Mouse (Mus musculus) liver, embryonic 13.5 days (tissue): ENCODE measurements around the gene Slc38a7. TPM values are rescaled to one million over a fixed set of nuclear protein-coding genes. Genes with fewer than 3 reads are reported as not detected.

Experiments used
- ATAC-seq: fragments of 200-750 bp; cut with Nextera tagmentation; 2 replicates; pipeline ENCODE4 v1.8.0; 2017; ENCODE audit warnings: low read depth, mild to moderate bottlenecking, moderate number of reproducible peaks, moderate library complexity
- DNase-seq: peaks from one replicate; pipeline ENCODE4 v3.0.0; 2022
- H3K27ac ChIP-seq: fragments of 300-500 bp; sonication (generic); 2 replicates; pipeline ENCODE4 v1.5.1; 2015; ENCODE audit warnings: moderate library complexity, mild to moderate bottlenecking, inconsistent platforms
- H3K27me3 ChIP-seq: fragments of 300-500 bp; sonication (generic); 2 replicates; pipeline ENCODE4 v1.6.1; 2015; ENCODE audit warnings: mild to moderate bottlenecking, inconsistent platforms
- H3K36me3 ChIP-seq: fragments of 300-500 bp; sonication (generic); 2 replicates; pipeline ENCODE4 v1.6.1; 2015; ENCODE audit warnings: mild to moderate bottlenecking, inconsistent platforms
- H3K4me1 ChIP-seq: fragments of 300-500 bp; sonication (generic); replicated peaks from 2 replicates; pipeline ENCODE4 v1.6.1; 2015; ENCODE audit warnings: inconsistent platforms
- H3K4me2 ChIP-seq: fragments of 300-500 bp; sonication (generic); 2 replicates; pipeline ENCODE4 v1.6.1; 2015; ENCODE audit warnings: inconsistent platforms, mild to moderate bottlenecking, moderate library complexity
- H3K4me3 ChIP-seq: fragments of 300-500 bp; sonication (generic); replicated peaks from 2 replicates; pipeline ENCODE4 v1.5.1; 2015; ENCODE audit warnings: mild to moderate bottlenecking, inconsistent platforms
- H3K9ac ChIP-seq: fragments of 300-500 bp; sonication (generic); 2 replicates; pipeline ENCODE4 v1.6.1; 2015; ENCODE audit warnings: mild to moderate bottlenecking, inconsistent platforms
- H3K9me3 ChIP-seq: fragments of 300-500 bp; sonication (generic); replicated peaks from 2 replicates; pipeline ENCODE4 v1.6.1; 2016; ENCODE audit warnings: inconsistent platforms
- whole genome bisulfite sequencing: fragments of 180-500 bp; shearing (Covaris S2); methylation state at CpG from one replicate; pipeline ENCODE4 v1.1.7; 2015; ENCODE audit not compliant: insufficient replicate concordance; 5-methylcytosine and 5-hydroxymethylcytosine counted together
- polyA plus RNA-seq: library from polyadenylated mRNA; unstranded; fragments of >200 nt; fragmentation: Nextera tagmentation; extraction: Ambion mirVana; gene quantifications from 2 replicates; pipeline ENCODE4 v1.2.1, GENCODE M21; 2015

Gene Slc38a7
- polyA plus RNA-seq, 1 experiment from 2014 or later, result 7.1 TPM

DNA sequence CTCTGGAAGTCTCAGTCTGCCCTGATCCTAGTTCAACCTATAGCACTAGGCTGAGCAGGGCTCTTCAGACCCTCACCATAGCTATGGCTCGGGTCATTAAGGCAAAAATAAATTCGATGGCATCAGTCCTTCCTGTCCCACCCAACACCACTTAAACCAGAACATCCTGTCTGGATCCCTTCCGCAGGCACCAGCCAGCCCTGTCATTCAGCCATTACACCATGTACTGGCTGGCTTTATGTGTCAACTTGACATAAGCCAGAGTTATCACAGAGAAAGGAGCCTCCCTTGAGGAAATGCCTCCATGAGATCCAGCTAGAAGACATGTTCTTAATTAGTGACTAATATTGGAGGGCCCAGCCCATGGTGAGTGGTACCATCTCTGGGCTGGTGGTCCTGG is 30.6 kb downstream of the Slc38a7 start:
- ATAC-seq (no peak), DNase-seq (no peak)
- H3K27me3 ChIP-seq, result no peaks in the 10 kb centered on the region
- no peaks in the 10 kb centered on the region for H3K36me3 ChIP-seq
- H3K27ac ChIP-seq, result no peak overlapping the region
- 51% methylated on average over 3 of the region's 3 CpGs for WGBS
- H3K4me1 ChIP-seq, result peaks cover 3% of the 10 kb centered on the region; the same call in 1 of the 2 replicates
- no peak overlapping the region for H3K4me2 ChIP-seq
- no peaks in the 10 kb centered on the region for H3K9me3 ChIP-seq
- H3K9ac ChIP-seq, result no peak overlapping the region
- no peak overlapping the region for H3K4me3 ChIP-seq

DNA sequence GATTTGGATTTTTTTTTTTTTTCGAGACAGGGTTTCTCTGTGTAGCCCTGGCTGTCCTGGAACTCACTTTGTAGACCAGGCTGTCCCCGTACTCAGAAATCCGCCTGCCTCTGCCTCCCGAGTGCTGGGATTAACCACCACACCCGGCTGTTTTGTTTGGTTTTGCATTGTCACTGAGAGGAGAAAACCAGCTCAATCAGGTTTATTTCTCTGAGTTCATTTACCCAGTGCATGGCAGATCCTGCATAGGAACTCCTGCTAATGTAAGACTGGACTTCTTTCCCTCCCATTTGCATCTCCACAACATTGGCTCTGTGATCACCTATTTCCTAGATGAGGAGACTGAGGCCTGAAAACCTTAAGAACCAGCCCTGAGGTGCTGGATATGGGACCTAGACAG is 31.2 kb downstream of the Slc38a7 start:
- 52% methylated on average over 5 of the region's 5 CpGs for WGBS
- H3K9me3 ChIP-seq, result no peaks in the 10 kb centered on the region
- H3K4me1 ChIP-seq, result peaks cover 8% of the 10 kb centered on the region; the same call in 1 of the 2 replicates
- H3K36me3 ChIP-seq, result no peaks in the 10 kb centered on the region
- H3K9ac ChIP-seq, result no peak overlapping the region
- H3K27ac ChIP-seq, result no peak overlapping the region
- no peak for ATAC-seq
- H3K27me3 ChIP-seq, result no peaks in the 10 kb centered on the region
- no peak for DNase-seq
- H3K4me3 ChIP-seq, result no peak overlapping the region
- H3K4me2 ChIP-seq, result no peak overlapping the region

DNA sequence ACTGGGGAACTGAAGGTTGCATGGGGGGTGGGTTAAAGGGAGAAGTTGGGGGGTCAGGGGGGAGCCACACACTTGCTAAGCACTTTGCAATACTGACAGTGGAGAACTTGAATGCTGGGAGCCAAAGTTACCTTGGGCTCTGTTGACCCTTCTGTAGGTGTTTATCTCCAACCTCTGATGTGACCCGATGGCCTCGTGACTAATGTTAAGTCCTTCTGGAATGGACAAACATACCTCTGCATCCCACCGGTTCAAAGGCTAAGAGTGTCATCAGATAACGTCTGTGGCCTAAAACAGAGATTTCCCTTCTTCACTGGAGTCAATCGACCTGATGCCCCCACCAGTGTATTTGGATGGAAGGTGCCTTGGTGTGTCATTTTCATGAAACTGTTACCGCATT is 32.1 kb downstream of the Slc38a7 start:
- no peaks in the 10 kb centered on the region for H3K36me3 ChIP-seq
- DNase-seq (no peak), ATAC-seq (peak; percentile 72)
- H3K4me1 ChIP-seq, result peaks cover 8% of the 10 kb centered on the region; the same call in 1 of the 2 replicates
- H3K4me2 ChIP-seq, result no peak overlapping the region
- H3K4me3 ChIP-seq, result no peak overlapping the region
- WGBS, result 64% methylated on average over 6 of the region's 6 CpGs
- H3K27ac ChIP-seq, result no peak overlapping the region
- no peak overlapping the region for H3K9ac ChIP-seq
- H3K9me3 ChIP-seq, result no peaks in the 10 kb centered on the region
- H3K27me3 ChIP-seq, result no peaks in the 10 kb centered on the region

DNA sequence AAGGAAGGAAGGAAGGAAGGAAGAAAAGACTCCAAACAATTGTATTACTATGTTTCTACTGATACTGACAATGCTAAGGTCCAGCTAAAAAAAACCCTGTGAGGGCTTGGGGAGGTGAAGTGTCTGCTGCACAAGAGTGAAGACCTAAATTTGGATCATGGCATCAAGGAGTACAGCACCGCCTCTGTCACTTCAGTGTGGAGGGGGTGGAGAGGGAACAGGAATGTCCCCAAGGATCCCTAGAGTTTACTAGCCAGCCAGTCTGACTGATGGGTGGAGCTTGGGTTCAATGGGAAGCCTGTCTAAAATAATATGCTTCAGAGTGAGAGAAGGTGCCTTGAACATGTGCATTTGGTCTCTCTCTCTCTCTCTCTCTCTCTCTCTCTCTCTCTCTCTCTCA is 35.1 kb downstream of the Slc38a7 start:
- 33% methylated on average over 1 of the region's 1 CpGs for WGBS
- no peak for DNase-seq
- Histone ChIP-seq H3K4me3 (no peak overlapping the region), H3K9ac (no peak overlapping the region), H3K36me3 (no peaks in the 10 kb centered on the region), H3K27me3 (no peaks in the 10 kb centered on the region), H3K9me3 (no peaks in the 10 kb centered on the region), H3K27ac (no peak overlapping the region), H3K4me2 (no peak overlapping the region), H3K4me1 (peaks cover 8% of the 10 kb centered on the region; the same call in 1 of the 2 replicates)
- no peak for ATAC-seq

DNA sequence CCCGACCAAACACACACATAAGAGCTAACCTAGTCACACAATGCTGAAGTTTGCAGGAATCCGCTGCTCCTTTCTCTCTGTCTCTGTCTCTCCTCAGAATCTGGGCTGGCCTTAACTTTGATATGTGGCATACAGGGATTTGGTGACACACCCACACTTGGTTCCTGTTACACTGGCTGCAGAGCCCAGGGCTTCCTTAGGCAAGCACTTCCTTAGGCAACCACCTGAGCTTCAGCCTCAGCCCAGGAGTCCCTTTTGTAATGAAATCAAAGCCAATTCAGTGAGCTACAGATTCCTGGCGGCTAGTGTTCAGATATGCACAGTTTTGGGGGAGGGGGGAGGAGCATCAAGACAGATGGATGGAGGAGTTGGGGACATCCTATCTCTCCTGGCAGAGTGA is 35.7 kb downstream of the Slc38a7 start:
- WGBS, result 60% methylated on average over 3 of the region's 3 CpGs
- ATAC-seq (no peak), DNase-seq (no peak)
- H3K9me3 ChIP-seq, result no peaks in the 10 kb centered on the region
- no peak overlapping the region for H3K27ac ChIP-seq
- H3K9ac ChIP-seq, result no peak overlapping the region
- no peak overlapping the region for H3K4me2 ChIP-seq
- H3K4me1 ChIP-seq, result peaks cover 8% of the 10 kb centered on the region; the same call in 1 of the 2 replicates
- H3K36me3 ChIP-seq, result no peaks in the 10 kb centered on the region
- no peaks in the 10 kb centered on the region for H3K27me3 ChIP-seq
- H3K4me3 ChIP-seq, result no peak overlapping the region

DNA sequence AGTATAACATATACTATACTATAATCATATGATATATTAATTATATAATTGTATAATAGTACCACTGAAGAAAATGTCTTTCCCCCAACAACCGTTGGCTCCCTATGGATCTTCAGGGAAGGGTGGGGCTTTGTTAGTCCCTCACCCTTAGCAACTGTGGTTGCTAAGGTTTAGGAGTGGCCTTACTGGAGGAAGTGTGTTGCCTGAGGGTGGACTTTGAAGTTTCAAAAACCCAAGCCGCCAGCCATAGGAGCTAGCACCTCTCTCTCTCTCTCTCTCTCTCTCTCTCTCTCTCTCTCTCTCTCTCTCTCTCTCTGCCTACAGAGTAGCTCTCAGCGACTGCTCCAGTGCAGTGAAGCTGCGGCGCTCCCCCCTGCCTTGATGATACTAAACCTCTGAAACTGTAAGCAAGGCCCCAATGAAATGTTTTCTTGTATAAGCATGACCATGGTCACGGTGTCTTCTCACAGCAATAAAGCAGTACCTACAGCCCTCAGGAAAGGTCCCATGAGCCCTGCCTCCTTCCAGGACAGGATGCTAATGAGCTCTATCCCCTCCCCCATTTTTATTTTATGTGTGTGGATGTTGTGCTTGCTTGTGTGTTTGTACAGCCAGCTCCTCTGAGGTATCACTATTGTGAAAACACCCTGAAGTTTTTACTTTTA is 37.2 kb downstream of the Slc38a7 start:
- Histone ChIP-seq H3K4me1 (0 out of 2 replicates have a peak, but pooled peaks cover 8% of the 10 kb centered on the region), H3K4me2 (no peak overlapping the region), H3K27me3 (no peaks in the 10 kb centered on the region), H3K9ac (no peak overlapping the region), H3K4me3 (no peak overlapping the region), H3K9me3 (no peaks in the 10 kb centered on the region), H3K36me3 (no peaks in the 10 kb centered on the region), H3K27ac (no peak overlapping the region)
- no peak for ATAC-seq
- 58% methylated on average over 6 of the region's 6 CpGs for WGBS
- DNase-seq, result no peak

DNA sequence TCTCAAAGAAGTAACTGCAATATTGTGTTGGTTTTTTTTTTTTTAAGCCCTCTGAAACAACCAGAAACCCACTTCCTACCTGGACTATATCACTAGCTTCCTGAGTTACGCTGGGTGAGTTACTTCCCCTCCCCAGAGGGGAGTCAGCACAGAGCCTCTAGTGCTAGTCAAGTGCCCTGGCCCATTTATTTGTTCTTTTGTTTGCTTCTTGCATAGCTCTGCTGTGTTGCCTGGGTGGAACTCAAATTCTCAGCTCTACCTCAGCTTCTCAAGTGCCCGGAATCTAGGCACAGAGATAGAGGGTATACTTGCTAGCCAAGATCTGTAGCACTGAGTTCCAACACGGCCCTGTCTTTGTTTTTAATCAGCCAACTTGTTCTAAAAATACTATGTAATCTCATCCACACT is 43.2 kb downstream of the Slc38a7 start:
- H3K4me2 ChIP-seq, result no peak overlapping the region
- H3K27me3 ChIP-seq, result no peaks in the 10 kb centered on the region
- no peaks in the 10 kb centered on the region for H3K36me3 ChIP-seq
- H3K4me3 ChIP-seq, result no peak overlapping the region
- no peak for ATAC-seq
- peaks cover 31% of the 10 kb centered on the region for H3K4me1 ChIP-seq
- no peak overlapping the region for H3K27ac ChIP-seq
- H3K9ac ChIP-seq, result no peak overlapping the region
- 45% methylated on average over 3 of the region's 3 CpGs for WGBS
- H3K9me3 ChIP-seq, result no peaks in the 10 kb centered on the region
- DNase-seq, result no peak

DNA sequence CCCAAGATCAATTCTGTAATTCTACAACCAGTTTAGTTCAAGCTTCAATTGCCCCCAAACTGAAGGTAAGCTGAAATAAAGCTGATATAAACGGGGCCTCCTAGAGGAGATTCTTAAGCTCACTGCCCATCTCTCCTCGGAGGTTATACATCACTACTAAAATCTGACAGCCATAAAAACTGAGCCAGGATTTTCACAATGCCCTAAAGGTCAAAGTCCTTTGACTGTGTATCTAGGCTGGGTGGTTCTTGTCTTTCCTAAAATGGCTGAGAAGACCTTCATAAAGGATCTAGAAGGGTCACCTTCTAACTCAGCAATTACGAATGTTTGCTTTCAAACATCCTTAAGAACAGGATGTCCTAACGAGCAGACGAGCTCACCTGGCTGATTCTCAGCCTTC is 44.2 kb downstream of the Slc38a7 start:
- DNase-seq, result no peak
- no peak for ATAC-seq
- Histone ChIP-seq H3K9ac (no peak overlapping the region), H3K9me3 (no peaks in the 10 kb centered on the region), H3K27ac (no peak overlapping the region), H3K4me3 (no peak overlapping the region), H3K4me2 (no peak overlapping the region), H3K36me3 (peaks cover 9% of the 10 kb centered on the region; the same call in 1 of the 2 replicates), H3K4me1 (peaks cover 42% of the 10 kb centered on the region), H3K27me3 (no peaks in the 10 kb centered on the region)
- WGBS, result 80% methylated on average over 5 of the region's 5 CpGs

DNA sequence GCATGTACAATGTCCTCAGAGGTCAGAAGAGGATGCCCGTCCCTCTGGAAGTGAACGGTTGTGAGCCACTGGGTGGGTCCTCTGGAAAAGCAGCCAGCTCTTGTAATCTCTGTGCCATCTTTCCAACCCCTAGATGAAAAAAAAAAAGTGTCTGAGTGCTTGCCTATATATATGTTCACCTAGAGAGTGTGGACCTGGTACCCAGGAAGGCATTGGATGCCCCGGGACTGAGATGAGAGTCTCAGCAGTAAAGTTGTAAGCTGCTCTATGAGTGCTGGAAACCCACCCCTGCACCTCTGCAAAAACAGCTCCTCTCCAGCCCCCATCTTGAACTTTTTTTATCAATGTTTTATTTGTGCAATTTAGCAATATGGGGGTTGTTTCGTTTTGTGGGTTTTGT is 44.7 kb downstream of the Slc38a7 start:
- H3K4me3 ChIP-seq, result 0 out of 2 replicates have a peak overlapping the region, but pooled peaks have one; percentile 99
- H3K9me3 ChIP-seq, result no peaks in the 10 kb centered on the region
- DNase-seq, result no peak
- 72% methylated on average over 4 of the region's 4 CpGs for WGBS
- ATAC-seq, result no peak
- no peak overlapping the region for H3K27ac ChIP-seq
- peaks cover 47% of the 10 kb centered on the region for H3K4me1 ChIP-seq
- no peak overlapping the region for H3K9ac ChIP-seq
- peak overlapping the region; percentile 83 for H3K4me2 ChIP-seq
- H3K36me3 ChIP-seq, result peaks cover 13% of the 10 kb centered on the region; the same call in 1 of the 2 replicates
- no peaks in the 10 kb centered on the region for H3K27me3 ChIP-seq

DNA sequence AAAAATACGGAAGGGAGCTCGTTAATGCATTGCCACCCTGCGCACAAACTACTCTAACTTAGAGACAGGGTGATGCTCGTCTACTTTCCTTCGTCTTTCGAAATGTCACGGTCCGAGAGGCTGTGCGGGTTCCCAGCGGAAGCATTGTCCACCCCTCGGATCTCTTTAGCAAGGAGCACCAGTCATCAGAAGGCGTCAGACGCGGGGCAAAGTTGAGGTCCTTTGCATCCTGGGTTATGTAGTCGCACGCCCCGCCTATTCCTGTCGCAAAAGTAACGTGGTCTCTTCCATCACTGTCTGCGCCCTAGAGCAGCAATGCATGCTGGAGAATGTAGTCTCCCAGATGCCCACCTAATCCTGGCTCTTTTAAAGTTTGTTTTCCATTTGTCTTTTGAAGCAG is 45.5 kb downstream of the Slc38a7 start:
- DNase-seq, result peak; percentile 84
- 1% methylated on average over 20 of the region's 20 CpGs for WGBS
- Histone ChIP-seq H3K4me3 (peak overlapping the region; percentile 99), H3K9me3 (no peaks in the 10 kb centered on the region), H3K27ac (peak overlapping the region; percentile 91), H3K4me1 (peaks cover 55% of the 10 kb centered on the region), H3K27me3 (no peaks in the 10 kb centered on the region), H3K9ac (peak overlapping the region; percentile 72), H3K36me3 (peaks cover 17% of the 10 kb centered on the region; the same call in 1 of the 2 replicates), H3K4me2 (peak overlapping the region; percentile 83)
- peak; percentile 82 for ATAC-seq

DNA sequence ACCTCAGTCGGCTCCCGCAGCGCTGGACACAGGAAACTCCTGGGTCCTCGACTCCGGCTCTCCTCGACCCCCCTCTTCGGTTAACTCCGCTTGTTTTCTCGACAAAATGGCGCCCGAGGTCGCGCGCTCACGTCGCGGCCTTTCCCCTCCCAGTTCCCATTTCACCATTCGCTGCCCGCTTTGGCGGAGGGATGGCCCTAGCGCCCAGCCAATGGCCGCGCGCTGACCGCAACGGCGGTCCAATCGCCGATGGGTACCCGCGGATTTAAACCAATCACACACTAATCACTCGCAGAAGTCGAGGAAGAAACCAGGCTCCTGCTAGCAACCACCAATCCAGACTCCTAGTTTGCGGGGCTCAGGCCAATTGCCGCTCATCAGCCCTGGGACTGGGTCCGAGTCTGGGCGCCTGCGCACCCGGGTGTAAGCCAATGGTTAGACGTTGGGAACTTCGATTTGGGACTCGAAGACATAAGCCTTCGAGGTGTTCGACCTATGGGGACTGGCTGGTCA is 46.0 kb downstream of the Slc38a7 start, which contains the start of gene Cnot1:
TSS of gene Cnot1 (minus strand) at position 134 of the 513 bp plus-strand sequence.
- H3K27me3 ChIP-seq, result no peaks in the 10 kb centered on the region
- peak; percentile 95 for ATAC-seq
- under 1% methylated on average over 44 of the region's 44 CpGs for WGBS
- peak within 1 kb of the TSS; percentile 95 for H3K4me2 ChIP-seq
- peak within 1 kb of the TSS; percentile 97 for H3K9ac ChIP-seq
- H3K4me1 ChIP-seq, result peaks cover 59% of the 10 kb centered on the region
- peak; percentile 95 for DNase-seq
- peak within 1 kb of the TSS; percentile 99 for H3K4me3 ChIP-seq
- no peaks in the 10 kb centered on the region for H3K9me3 ChIP-seq
- peaks cover 19% of the 10 kb centered on the region for H3K36me3 ChIP-seq
- peak within 1 kb of the TSS; percentile 91 for H3K27ac ChIP-seq
